24 mouse cellular contexts compared by ENCODE assay signal in the genomic region with DNA sequence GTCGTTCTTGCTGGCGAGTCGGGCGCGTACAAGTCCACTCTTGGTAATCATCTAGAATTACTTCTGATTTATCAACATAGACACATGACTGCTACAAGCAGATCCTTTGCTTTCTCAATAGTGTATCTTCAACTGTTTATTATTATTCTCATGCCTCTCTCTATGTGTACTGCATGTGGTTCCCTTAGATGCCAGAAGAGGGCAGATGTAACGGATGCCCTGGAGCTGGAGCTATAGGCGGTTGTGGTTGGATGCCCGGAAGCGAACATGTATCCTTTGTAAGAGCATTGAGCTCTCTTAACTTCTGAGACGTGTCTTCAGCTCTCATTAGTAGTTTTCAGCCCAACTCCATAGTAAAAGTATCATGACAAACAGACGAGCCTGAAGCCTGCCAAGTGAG. TPM values are rescaled to one million over a fixed set of nuclear protein-coding genes. Genes with fewer than 3 reads are reported as not detected.
DNase-seq lines count a peak whose midpoint lies in the region; ATAC-seq and TF ChIP-seq lines count a peak whose summit lies in the region.
"Had no signal": no experiment of that assay in that cellular context is flagged by ENCODE, and none has a peak within 500 bp of the region (broad histone marks: within the 10 kb centered on the region; RNA-seq: fewer than 3 reads in every experiment).

No protein-coding gene starts in this region.

- TF ChIP-seq EP300 in liver, postnatal 0 days (IDR thresholded peaks at IDR 0.05; ENCODE audit: low read depth) = no peak

- no peak overlapping the region for H3K27ac ChIP-seq in liver, postnatal 0 days (ENCODE audit: low read depth)
- H3K27ac ChIP-seq in liver, embryonic 12.5 days = no peak overlapping the region
- H3K27ac ChIP-seq: embryonic facial prominence, embryonic 10.5 days; limb, embryonic 10.5 days; liver, embryonic 15.5 days; neural tube, embryonic 13.5 days had no signal

- no peaks in the 10 kb centered on the region for H3K9me3 ChIP-seq in liver, postnatal 0 days (ENCODE audit: low read length)
- H3K9me3 ChIP-seq in liver, embryonic 12.5 days (replicated peaks) = no peaks in the 10 kb centered on the region
- H3K9me3 ChIP-seq: embryonic facial prominence, embryonic 10.5 days; limb, embryonic 10.5 days; liver, embryonic 15.5 days; neural tube, embryonic 13.5 days had no signal

- 87% methylated on average over 11 of the region's 11 CpGs for WGBS in liver, postnatal 0 days (ENCODE audit: insufficient replicate concordance)
- WGBS in liver, embryonic 12.5 days (ENCODE audit: insufficient replicate concordance) = 87% methylated on average over 11 of the region's 11 CpGs

- H3K9ac ChIP-seq in liver, postnatal 0 days (replicated peaks) = no peak overlapping the region
- H3K9ac ChIP-seq in liver, embryonic 12.5 days = no peak overlapping the region
- H3K9ac ChIP-seq: forebrain, postnatal 0 days; liver, embryonic 15.5 days; neural tube, embryonic 13.5 days had no signal

- no peak for ATAC-seq in liver, postnatal 0 days
- ATAC-seq in liver, embryonic 12.5 days = no peak
- ATAC-seq: forebrain, postnatal 0 days; intestine, embryonic 16.5 days had no signal

- no peaks in the 10 kb centered on the region for H3K4me1 ChIP-seq in liver, postnatal 0 days (ENCODE audit: insufficient read depth)
- H3K4me1 ChIP-seq in liver, embryonic 12.5 days = no peaks in the 10 kb centered on the region
- H3K4me1 ChIP-seq: embryonic facial prominence, embryonic 10.5 days; liver, embryonic 15.5 days; neural tube, embryonic 13.5 days had no signal

- no peak for DNase-seq in liver, postnatal 0 days
- peak; percentile 12 for DNase-seq in CD4-positive helper T cell, adult 2 months (ENCODE audit: low read depth, low spot score)
- peak; percentile 18 for DNase-seq in ES-CJ7 (ENCODE audit: low read depth, low spot score)
- peak; percentile 33 for DNase-seq in induced T-regulatory cell, adult 2 months (ENCODE audit: low read depth)
- no peak for DNase-seq in left cerebral cortex, adult 8-10 months (ENCODE audit: low spot score in 2 of 2)
- DNase-seq in thymus, postnatal 10 days (ENCODE audit: low spot score in 2 of 2) = no peak
- no peak for DNase-seq in cerebellum, adult 11-12 months
- DNase-seq: adrenal gland, postnatal 36 days; cerebellum, postnatal 14 days; forebrain, postnatal 0 days; gastrocnemius, postnatal 14 days; kidney, postnatal 25 days; thymus, postnatal 14 days had no signal

- H3K4me2 ChIP-seq in liver, postnatal 0 days (ENCODE audit: low read depth, low read length) = no peak overlapping the region
- H3K4me2 ChIP-seq in liver, embryonic 12.5 days = no peak overlapping the region
- H3K4me2 ChIP-seq: liver, embryonic 15.5 days; neural tube, embryonic 13.5 days had no signal

- no peak overlapping the region for H3K4me3 ChIP-seq in liver, postnatal 0 days (ENCODE audit: low read depth, low read length)
- no peak overlapping the region for H3K4me3 ChIP-seq in liver, embryonic 12.5 days
- H3K4me3 ChIP-seq: embryonic facial prominence, embryonic 10.5 days; erythroblast, embryonic 14.5 days; limb, embryonic 10.5 days; liver, embryonic 15.5 days; neural tube, embryonic 13.5 days had no signal

- TF ChIP-seq CTCF in liver, postnatal 0 days (IDR thresholded peaks at IDR 0.05; ENCODE audit: low read depth) = peak; percentile 28

- H3K36me3 ChIP-seq in liver, postnatal 0 days (replicated peaks; ENCODE audit: insufficient read depth, low read length) = no peaks in the 10 kb centered on the region
- H3K36me3 ChIP-seq in liver, embryonic 12.5 days = no peaks in the 10 kb centered on the region
- H3K36me3 ChIP-seq: embryonic facial prominence, embryonic 10.5 days; limb, embryonic 10.5 days; liver, embryonic 15.5 days; neural tube, embryonic 13.5 days had no signal

- H3K27me3 ChIP-seq in liver, postnatal 0 days (ENCODE audit: insufficient read depth, low read length) = no peaks in the 10 kb centered on the region
- no peaks in the 10 kb centered on the region for H3K27me3 ChIP-seq in liver, embryonic 12.5 days (replicated peaks)
- H3K27me3 ChIP-seq: liver, embryonic 15.5 days; neural tube, embryonic 13.5 days had no signal

RNA-seq across cellular contexts. Expression of a gene that starts 16.4 kb away (rescaled TPM):
- polyA plus RNA-seq in liver, postnatal 0 days (2015; fragmentation: Nextera tagmentation; extraction: Ambion mirVana) = not detected in 2 replicates
- polyA plus RNA-seq in liver, embryonic 12.5 days (2016; fragmentation: Nextera tagmentation; extraction: Ambion mirVana) = not detected in 2 replicates
- 1 to 10 TPM in 3 of 4 experiments, under 1 TPM in 1; 1.00 to 2.7 (median 1.4) TPM for total RNA-seq in left cerebral cortex, adult 8-10 months (2022)
- total RNA-seq: adrenal gland, postnatal 36 days; gastrocnemius, postnatal 14 days; layer of hippocampus, postnatal 10 days; megakaryocyte, adult 5-6 weeks had no signal
- polyA plus RNA-seq: erythroblast, embryonic 14.5 days; forebrain, postnatal 0 days; heart, embryonic 14.5 days; limb, embryonic 10.5 days; liver, embryonic 15.5 days; stomach, embryonic 14.5 days had no signal

Comparison
In these comparisons a context has a peak if more than half of its experiments do, and no peak if none do; other contexts are left out.
1. DNase-seq: peak in CD4-positive helper T cell, adult 2 months (single experiment), ES-CJ7 (single experiment) and induced T-regulatory cell, adult 2 months (single experiment); none in liver, postnatal 0 days (single experiment), left cerebral cortex, adult 8-10 months (0 of 2), thymus, postnatal 10 days (0 of 2) and cerebellum, adult 11-12 months (single experiment).